Comparison of ENCODE assay signal across 13 mouse cellular contexts in the genomic region with DNA sequence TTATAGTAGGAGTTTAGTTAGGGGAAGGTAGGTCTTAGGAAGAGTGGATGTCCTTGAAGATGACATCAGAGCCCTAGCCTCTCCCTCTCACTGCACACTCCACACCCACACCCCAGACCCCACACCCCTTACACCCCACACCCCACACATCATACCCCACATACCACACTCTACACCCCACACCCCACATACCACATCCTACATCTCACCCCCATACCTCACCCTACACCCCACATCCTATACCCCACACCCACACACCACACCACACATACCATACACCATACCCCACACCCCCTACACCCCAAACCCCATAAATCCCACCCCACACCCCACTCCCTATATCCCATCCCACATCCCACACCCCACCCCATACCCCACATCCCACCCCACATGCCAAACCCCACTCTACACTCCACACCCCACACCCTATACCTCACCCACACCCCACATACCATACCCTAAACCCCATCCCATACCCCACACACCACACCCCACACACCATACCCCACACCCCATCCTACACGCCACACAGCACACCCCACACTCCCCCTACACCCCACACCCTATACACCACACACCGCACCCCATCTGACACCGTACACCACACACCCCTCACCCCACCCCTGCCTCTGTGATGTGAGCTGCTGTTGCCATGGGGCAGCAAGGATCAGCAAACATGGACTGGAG.
DNase-seq lines count a peak whose midpoint lies in the region; ATAC-seq lines count a peak whose summit lies in the region.
"Had no signal": no experiment of that assay in that cellular context is flagged by ENCODE, and none has a peak within 500 bp of the region (broad histone marks: within the 10 kb centered on the region; RNA-seq: fewer than 3 reads in every experiment).

No protein-coding gene starts in this region.

- no peak overlapping the region for H3K27ac ChIP-seq in forebrain, embryonic 15.5 days (replicated peaks)
- no peak overlapping the region for H3K27ac ChIP-seq in forebrain, embryonic 12.5 days
- H3K27ac ChIP-seq in lung, embryonic 15.5 days: no peak overlapping the region
- no peak overlapping the region for H3K27ac ChIP-seq in hindbrain, embryonic 14.5 days
- no peak overlapping the region for H3K27ac ChIP-seq in neural tube, embryonic 13.5 days (replicated peaks)

- H3K9me3 ChIP-seq in forebrain, embryonic 15.5 days: no peaks in the 10 kb centered on the region
- no peaks in the 10 kb centered on the region for H3K9me3 ChIP-seq in forebrain, embryonic 12.5 days
- H3K9me3 ChIP-seq in lung, embryonic 15.5 days: no peaks in the 10 kb centered on the region
- H3K9me3 ChIP-seq in hindbrain, embryonic 14.5 days (ENCODE audit: control insufficient read depth, low read length): no peaks in the 10 kb centered on the region
- no peaks in the 10 kb centered on the region for H3K9me3 ChIP-seq in neural tube, embryonic 13.5 days

- WGBS in forebrain, embryonic 15.5 days: 100% methylated on average over 3 of the region's 3 CpGs
- WGBS in forebrain, embryonic 12.5 days: 91% methylated on average over 3 of the region's 3 CpGs
- 94% methylated on average over 3 of the region's 3 CpGs for WGBS in lung, embryonic 15.5 days
- WGBS in hindbrain, embryonic 14.5 days: 86% methylated on average over 3 of the region's 3 CpGs
- 94% methylated on average over 3 of the region's 3 CpGs for whole genome bisulfite sequencing in neural tube, embryonic 13.5 days

- H3K4me1 ChIP-seq in forebrain, embryonic 15.5 days: peaks cover 14% of the 10 kb centered on the region
- H3K4me1 ChIP-seq in forebrain, embryonic 12.5 days: peaks cover 8% of the 10 kb centered on the region
- H3K4me1 ChIP-seq in lung, embryonic 15.5 days: 0 out of 2 replicates have a peak, but pooled peaks cover 6% of the 10 kb centered on the region
- no peaks in the 10 kb centered on the region for H3K4me1 ChIP-seq in hindbrain, embryonic 14.5 days (replicated peaks; ENCODE audit: control insufficient read depth, insufficient read depth, low read length)
- H3K4me1 ChIP-seq in neural tube, embryonic 13.5 days (replicated peaks): peaks cover 6% of the 10 kb centered on the region; the same call in 1 of the 2 replicates

- H3K4me2 ChIP-seq in forebrain, embryonic 15.5 days (replicated peaks): no peak overlapping the region
- no peak overlapping the region for H3K4me2 ChIP-seq in forebrain, embryonic 12.5 days
- no peak overlapping the region for H3K4me2 ChIP-seq in lung, embryonic 15.5 days
- no peak overlapping the region for H3K4me2 ChIP-seq in hindbrain, embryonic 14.5 days (replicated peaks)
- H3K4me2 ChIP-seq in neural tube, embryonic 13.5 days: no peak overlapping the region

- no peaks in the 10 kb centered on the region for H3K27me3 ChIP-seq in forebrain, embryonic 15.5 days
- no peaks in the 10 kb centered on the region for H3K27me3 ChIP-seq in forebrain, embryonic 12.5 days
- no peaks in the 10 kb centered on the region for H3K27me3 ChIP-seq in lung, embryonic 15.5 days
- H3K27me3 ChIP-seq in hindbrain, embryonic 14.5 days (ENCODE audit: control insufficient read depth, insufficient read depth, low read length): no peaks in the 10 kb centered on the region
- no peaks in the 10 kb centered on the region for H3K27me3 ChIP-seq in neural tube, embryonic 13.5 days

- H3K36me3 ChIP-seq in forebrain, embryonic 15.5 days: no peaks in the 10 kb centered on the region
- H3K36me3 ChIP-seq in forebrain, embryonic 12.5 days (replicated peaks): no peaks in the 10 kb centered on the region
- no peaks in the 10 kb centered on the region for H3K36me3 ChIP-seq in lung, embryonic 15.5 days
- no peaks in the 10 kb centered on the region for H3K36me3 ChIP-seq in hindbrain, embryonic 14.5 days (replicated peaks; ENCODE audit: control insufficient read depth, insufficient read depth)
- no peaks in the 10 kb centered on the region for H3K36me3 ChIP-seq in neural tube, embryonic 13.5 days

- ATAC-seq in forebrain, embryonic 15.5 days (replicated peaks): peak; percentile 27; the same call in 1 of the 2 replicates
- ATAC-seq in forebrain, embryonic 12.5 days (ENCODE audit: low FRiP score): no peak; the same call in 1 of the 2 replicates
- ATAC-seq in lung, embryonic 15.5 days (ENCODE audit: borderline replicate concordance, extremely low read depth, low FRiP score, low TSS enrichment): peak; percentile 46
- peak; percentile 51 for ATAC-seq in hindbrain, embryonic 14.5 days (ENCODE audit: low FRiP score)
- ATAC-seq in neural tube, embryonic 13.5 days (ENCODE audit: low read depth): 0 out of 2 replicates have a peak, but pooled peaks have one; percentile 27
- no peak for ATAC-seq in megakaryocyte, adult 5-6 weeks (ENCODE audit: poor library complexity, severe bottlenecking)

- H3K9ac ChIP-seq in forebrain, embryonic 15.5 days (replicated peaks): no peak overlapping the region
- no peak overlapping the region for H3K9ac ChIP-seq in forebrain, embryonic 12.5 days
- no peak overlapping the region for H3K9ac ChIP-seq in lung, embryonic 15.5 days
- no peak overlapping the region for H3K9ac ChIP-seq in hindbrain, embryonic 14.5 days
- H3K9ac ChIP-seq in neural tube, embryonic 13.5 days: no peak overlapping the region

- DNase-seq in lung, postnatal 10 days: no peak
- DNase-seq in hindbrain, embryonic 14.5 days (ENCODE audit: low spot score): no peak
- DNase-seq in frontal cortex, postnatal 36 days (ENCODE audit: low spot score in 2 of 2): no peak
- DNase-seq: adrenal gland, postnatal 36 days; kidney, postnatal 25 days; lung, adult 18-20 months; right cerebral cortex, postnatal 25 days; thymus, postnatal 4 days had no signal

- H3K4me3 ChIP-seq in forebrain, embryonic 15.5 days: no peak overlapping the region
- no peak overlapping the region for H3K4me3 ChIP-seq in forebrain, embryonic 12.5 days (replicated peaks)
- no peak overlapping the region for H3K4me3 ChIP-seq in lung, embryonic 15.5 days
- H3K4me3 ChIP-seq in hindbrain, embryonic 14.5 days (replicated peaks; ENCODE audit: low read length): no peak overlapping the region
- no peak overlapping the region for H3K4me3 ChIP-seq in neural tube, embryonic 13.5 days

Comparison
In these comparisons a context has a peak if more than half of its experiments do, and no peak if none do; other contexts are left out.
1. ATAC-seq: peak in forebrain, embryonic 15.5 days (single experiment), lung, embryonic 15.5 days (single experiment), hindbrain, embryonic 14.5 days (single experiment) and neural tube, embryonic 13.5 days (single experiment); none in forebrain, embryonic 12.5 days (single experiment) and megakaryocyte, adult 5-6 weeks (single experiment).